Mouse (Mus musculus) heart, postnatal 14 days (tissue): ENCODE results near the gene E030018B13Rik. TPM values are rescaled to one million over a fixed set of nuclear protein-coding genes. Genes with fewer than 3 reads are reported as not detected.

Experiments
- DNase-seq, 2 experiments: peaks; one replicate each; pipeline ENCODE4 v3.0.0; 2021 to 2022
- intact Hi-C: fragments of 180-260 bp; cut with DNase I; formaldehyde crosslinking; loops from one replicate; pipeline ENCODE4 v1.15.1; 2025
- total RNA-seq, 2 experiments: library from RNA; stranded (reverse); gene quantifications; 2 replicates each; pipeline ENCODE4 v1.2.3; 2021

The E030018B13Rik gene
- total RNA-seq, 2 experiments from 2014 or later, result not detected

DNA sequence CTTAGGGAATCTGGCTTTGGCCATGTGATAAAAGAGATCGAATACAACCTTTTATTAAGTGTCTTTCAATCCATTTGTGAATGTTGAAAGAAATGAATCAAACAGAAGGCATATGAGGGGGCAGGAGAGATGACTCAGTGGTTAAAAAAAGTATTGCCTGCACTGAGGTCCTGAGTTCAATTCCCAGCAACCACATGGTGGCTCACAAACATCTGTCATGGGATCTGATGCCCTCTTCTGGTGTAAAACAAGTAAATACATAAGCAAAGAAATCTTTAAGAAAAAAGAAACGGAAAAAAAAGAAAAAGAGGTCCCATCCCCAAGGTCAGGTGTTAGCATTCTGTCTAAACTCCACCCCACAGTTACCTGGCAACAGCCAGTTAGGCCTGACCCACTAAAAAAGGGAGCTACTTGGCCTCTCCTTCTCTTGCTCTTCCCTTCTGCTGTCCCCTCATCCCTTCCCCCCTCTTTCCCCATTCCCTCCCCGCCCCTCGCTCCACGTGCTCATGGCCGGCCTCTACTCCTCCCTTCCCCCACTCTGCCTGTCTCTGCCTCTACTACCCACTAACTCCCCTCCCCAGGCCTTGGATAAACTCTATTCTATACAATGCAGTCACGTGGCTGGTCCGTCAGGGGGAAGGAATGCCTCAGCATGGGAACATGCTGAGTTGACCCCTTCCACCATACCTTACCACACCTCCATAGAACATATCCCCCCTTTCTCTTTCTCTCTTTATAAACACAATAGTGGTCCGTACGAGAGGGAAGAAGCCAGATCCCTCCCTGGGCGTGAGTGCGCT lies 3.5 kb upstream of the E030018B13Rik start:
- DNase-seq, result no peak
- intact Hi-C loops, result loop anchor here (1.0 kb wide), 1 partner anchor 23 kb away; no protein-coding TSS in a partner anchor

DNA sequence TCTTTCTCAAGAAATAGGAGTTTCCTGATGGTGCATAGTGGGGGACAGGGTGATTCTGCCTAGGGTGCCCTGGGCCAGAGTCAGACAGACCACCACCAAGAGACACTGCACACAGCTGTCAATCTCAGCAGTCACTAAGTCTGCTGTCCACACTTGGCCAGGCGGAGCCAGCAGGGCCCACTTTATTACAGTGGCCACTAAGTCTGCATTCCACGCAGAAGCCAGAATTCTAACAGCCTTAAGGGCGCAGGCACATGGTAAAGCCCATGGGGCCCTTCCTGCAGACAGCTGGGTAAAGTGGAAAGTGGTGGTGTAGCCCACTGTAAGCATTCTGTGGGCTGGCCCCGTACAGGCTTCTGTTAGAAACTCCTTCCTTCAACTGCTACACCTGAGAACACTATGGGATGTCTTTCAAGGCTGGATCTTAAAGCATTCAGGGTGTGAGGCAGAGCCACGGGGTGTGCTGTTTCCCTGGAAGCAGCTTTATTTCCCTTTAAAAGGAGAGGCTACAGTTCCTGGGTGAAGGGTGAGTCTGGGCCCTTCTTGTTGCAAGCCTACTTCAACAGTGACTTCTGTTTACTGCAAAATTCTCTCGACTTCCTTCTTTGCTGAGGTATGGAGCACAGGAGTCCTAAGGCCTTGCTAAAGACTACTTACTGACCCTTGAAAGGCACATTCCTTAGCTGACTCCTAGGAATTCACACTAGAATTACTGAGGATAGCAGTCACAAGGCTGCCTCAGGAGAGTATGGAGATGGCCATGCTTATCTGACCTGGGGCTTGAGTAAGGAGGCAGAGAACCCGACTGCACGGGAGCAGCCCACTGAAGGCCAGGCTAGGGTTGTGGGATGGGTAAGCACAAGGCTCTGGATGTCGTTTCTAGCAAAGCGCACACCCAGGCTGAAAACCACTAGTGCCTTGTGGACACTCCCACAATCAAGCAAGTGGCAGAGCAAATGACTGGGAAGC lies 2.6 kb upstream of the E030018B13Rik start:
- intact Hi-C loops, result no loop called here

DNA sequence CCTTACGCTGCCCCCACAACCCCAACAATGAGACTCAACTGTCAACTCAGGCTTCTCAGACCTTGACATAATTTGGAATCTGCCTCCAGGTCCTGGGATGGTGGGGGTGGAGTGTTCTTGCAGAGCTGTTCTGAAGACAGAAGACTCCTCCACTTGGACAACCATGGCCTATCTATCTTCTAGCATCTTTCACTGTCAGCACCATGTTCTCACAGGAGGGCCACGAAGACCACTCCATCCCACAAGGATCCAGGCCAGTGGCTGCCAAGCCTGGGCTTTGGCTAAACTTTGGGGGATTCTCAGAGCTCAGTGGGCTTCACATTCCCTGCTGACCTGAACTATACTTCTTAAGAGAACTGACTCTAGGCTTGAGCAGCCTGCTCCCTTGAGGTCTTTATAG lies 1.8 kb upstream of the E030018B13Rik start:
- DNase-seq, result no peak
- intact Hi-C loops, result no loop called here

More for the DNA sequence above, 2.6 kb upstream of the E030018B13Rik start:
- DNase-seq, result no peak

DNA sequence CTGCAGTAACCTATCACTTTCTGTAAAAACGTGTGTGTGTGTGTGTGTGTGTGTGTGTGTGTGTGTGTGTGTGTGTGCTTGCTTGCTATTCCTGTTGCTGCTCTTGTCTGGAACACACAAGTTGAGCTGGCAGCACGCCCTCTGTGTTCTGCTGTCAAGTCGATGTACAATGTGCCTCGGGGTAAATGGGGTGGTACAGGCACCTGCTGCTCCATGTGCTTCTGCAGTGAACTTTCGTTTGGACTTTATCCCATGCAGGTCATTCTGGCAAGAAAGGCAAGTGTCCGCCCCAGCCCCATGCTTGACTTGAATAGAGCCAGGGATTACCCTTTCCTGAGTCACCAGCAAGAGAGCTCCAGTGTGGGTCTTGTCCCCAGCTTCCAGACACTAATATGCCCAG lies 1.0 kb downstream of the E030018B13Rik start:
- DNase-seq, result peak; percentile 76 to 80
- intact Hi-C loops, result no loop called here

DNA sequence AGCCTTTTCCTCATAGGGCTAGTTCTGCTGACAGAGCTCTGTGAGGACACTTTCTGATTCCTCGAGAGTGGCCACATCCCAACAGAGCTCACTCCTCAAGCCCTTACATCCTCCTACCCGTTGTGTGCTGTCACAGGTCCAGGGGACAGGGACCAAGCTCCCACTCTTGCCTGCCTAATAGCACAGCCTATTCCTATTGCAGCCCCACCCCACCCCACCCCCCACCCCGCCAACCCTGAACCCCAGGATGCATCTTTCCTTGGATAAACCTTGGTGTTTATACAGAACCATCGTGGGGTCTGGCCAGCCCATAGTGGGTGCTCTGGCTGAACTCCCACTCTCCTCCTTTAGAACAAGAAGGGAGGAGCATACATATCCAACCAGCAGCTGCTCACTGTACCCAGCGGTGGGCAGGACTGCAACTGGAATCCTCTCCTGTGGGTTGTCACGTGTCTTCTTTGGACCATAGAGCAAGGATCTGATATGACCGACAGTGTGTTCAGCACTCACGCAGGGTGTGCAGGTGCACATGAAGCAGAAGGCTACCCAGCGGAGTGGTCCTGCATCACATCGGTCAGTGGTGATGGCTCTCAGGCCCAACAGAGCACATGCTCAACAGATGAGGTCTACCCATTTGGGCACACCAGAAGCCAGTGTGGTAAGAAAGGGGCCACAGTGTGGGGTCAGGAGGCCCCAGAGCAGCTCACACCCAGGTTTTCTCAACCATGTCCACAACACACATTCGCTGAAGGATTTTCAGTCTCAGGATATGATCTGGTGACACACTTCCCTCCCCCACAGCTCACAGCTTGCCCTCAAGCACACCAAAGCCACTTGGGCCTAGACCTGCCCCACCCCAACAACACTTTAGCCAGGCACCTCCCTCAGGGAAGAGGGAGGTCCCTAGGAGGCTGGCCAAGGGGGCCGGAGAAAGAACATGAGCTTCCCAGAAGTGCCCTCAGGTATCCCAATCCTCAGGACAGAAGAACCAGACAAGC lies 2.4 kb downstream of the E030018B13Rik start:
- intact Hi-C loops, result no loop called here
- peak in 1 of 2 experiments; percentile 38 for DNase-seq

DNA sequence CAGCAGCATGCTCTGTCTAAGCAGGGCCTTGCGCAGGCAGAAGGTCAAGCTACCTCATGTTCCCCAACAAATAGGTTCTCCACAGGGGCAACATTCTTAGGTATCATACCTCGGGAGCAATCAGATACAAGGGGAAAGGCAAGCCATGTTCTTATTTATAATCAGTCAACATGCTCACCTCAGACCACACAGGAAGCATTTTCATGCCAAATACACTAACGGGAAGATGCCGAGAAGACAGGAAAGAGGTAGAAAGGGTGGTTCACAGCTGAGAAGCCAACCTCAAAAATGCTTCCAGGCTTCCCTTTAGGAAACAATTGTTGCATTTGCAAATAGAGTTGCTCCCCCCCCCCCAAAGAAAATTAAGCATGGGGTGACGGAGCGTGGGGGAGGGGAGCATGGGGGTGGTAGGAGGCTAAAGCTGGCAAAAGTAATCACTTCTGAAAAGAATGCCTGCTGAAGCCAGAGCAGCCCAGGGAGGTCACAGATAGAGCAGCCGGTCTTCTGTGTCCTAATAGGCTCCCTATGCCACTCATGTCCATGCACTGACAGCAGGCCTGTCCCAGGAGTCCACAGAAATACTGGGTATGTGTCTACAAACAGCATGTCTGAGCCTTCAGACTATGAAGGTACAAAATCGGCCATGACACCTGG lies 5.4 kb downstream of the E030018B13Rik start:
- DNase-seq, result peak in 1 of 2 experiments; percentile 18
- intact Hi-C loops, result no loop called here

DNA sequence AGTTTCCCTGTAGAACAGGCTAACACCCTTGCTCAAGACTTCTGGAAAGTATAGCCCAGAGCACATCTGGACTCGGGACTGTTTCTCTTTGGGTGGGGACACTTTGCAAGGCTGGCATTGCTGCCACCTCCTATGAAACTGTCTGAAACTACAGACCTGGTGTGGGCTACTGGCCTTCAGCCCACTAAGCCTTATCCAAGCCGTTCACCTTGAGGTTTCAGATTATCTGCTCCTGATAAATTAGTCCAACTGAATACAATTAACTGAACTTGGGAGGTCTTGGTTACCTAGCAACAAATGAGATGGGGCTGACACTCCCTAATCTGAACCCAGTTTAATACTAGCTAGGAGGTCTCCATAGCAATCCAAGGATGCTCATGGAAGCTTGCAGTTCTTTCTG lies 5.9 kb downstream of the E030018B13Rik start:
- no peak for DNase-seq
- intact Hi-C loops, result no loop called here

DNA sequence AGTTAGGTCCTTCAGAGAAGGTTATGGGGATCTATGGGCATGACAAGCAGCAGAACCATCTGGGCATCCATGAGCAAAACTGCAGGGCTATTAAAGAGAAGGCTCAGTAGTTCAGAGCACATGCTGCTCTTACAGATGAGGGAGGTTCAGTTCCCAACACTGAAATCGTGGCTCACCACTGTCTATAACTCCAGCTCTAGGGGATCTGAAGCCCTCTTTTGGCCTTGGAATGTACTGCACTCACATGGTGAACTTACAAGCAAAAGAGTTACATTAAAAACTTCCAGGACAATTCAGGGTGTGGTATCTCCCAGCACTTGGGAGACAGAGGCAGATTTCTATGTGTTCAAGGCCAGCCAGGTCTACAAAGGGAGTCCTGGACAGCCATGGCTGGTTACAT lies 6.3 kb downstream of the E030018B13Rik start:
- intact Hi-C loops, result no loop called here
- DNase-seq, result peak in 1 of 2 experiments; percentile 9

DNA sequence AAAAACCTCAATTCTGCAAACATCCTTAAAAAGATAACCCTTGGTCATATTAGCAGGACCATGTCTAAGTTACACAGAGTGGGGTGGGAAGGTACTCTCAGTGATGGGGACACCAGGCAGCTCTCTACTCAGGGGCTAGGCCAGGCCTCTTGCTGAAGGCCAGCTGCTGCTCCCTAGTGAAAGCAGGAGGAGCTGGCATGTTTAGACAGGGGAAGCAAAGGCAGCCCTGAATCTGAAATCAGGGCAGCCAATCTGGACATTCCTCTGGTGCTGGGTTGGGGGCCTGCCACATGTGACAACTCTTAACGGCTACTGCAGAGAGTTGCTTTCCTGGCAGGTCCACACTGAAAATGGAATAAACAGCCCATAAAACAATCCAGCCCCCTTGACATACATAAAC lies 7.5 kb downstream of the E030018B13Rik start:
- peak in 1 of 2 experiments; percentile 21 for DNase-seq
- intact Hi-C loops, result no loop called here

DNA sequence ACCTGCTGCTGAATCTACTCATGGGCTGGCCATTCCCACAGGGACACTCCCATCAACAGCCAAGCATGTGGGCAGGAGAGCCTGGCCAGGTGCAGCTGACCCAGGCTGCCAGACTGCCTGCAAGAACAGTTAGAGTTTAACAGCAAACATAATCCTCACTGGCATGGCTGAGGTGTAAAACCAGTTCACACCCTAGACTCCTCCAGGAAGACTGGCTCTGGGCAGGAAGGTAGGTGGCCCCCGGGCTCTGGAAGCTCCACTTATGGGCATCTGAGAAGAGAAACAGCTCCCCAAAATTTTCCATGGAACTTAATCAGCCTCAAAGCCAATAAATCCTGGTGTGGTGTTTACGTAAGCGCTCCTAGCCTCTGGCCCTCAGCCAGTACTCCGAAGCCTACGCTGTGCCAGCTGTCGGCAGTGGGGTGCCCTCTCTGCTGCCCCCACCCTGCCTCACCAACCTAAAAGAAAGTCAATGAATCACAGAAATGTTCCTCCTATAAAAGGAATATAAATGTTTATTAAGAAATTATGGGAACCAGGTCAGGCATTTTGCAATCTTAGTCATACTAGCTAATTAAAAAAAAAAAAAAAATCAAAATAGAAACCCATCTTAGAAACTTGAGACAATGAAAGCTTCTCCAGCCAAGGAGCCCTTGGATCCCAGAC lies 8.2 kb downstream of the E030018B13Rik start:
- peak; percentile 78 to 80 for DNase-seq
- intact Hi-C loops, result no loop called here

DNA sequence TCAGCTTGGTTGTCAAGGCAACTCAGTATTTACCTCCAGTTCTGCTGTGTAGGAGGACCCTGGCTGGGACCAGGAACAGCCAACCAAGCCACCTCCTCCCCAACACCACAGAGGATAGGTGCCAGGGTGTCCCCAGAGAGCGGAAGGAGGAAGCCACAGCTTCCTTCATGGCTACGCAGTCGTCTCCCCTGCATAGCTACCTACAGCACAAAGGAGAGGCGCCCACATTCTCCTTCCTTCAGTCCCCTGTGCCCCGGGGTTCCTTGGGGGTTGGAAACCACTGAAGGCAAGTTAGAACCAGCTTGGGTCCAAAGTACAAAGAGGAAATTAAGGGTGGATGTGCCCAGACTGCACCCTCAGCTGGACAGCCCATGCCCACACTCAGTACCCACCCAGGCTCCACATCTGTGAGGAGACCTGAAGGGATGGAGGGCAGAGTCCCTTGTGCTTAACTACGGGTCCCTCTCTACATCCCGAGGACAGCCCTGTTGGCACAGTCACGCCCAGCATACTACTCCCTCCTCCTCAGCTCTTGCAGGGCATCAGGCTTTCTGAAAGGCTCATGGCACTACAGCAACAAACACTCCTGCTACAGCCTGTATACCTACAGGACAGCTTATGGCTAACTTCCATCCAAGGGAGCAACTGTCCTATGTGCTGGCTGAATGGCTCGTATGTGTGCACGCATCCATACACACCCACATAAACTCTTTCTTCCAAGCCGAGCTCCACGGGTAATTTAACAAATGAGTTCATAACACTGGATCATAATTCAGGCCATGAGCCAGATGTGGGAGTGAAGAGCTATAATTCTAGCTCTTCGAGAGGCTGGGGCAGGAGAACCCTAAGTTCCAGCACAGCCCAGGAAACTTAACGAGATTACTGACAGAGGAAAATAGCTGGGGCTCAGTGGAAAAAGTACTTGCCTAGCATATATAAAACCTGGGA lies 9.0 kb downstream of the E030018B13Rik start:
- intact Hi-C loops, result no loop called here
- peak; percentile 66 to 71 for DNase-seq

DNA sequence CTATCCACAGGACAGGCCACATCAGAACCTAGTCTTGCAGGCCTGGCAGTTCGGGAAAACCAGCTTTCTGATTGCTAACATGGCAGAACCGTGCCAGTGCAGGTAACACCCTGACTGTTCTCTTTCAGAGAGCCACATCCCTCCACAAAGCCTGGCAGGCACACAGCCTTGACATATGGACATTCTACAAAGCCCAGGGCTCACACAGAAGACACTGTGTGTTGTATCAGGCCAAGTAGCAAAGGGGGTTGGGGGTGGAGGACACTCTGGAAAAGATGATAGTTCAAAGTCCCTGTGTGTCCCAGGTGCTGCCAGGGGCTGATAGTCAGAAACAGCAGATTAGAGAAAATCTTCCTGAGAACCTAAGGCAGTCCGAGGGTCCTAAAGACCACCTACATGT lies 9.8 kb downstream of the E030018B13Rik start:
- intact Hi-C loops, result no loop called here
- DNase-seq, result no peak

DNA sequence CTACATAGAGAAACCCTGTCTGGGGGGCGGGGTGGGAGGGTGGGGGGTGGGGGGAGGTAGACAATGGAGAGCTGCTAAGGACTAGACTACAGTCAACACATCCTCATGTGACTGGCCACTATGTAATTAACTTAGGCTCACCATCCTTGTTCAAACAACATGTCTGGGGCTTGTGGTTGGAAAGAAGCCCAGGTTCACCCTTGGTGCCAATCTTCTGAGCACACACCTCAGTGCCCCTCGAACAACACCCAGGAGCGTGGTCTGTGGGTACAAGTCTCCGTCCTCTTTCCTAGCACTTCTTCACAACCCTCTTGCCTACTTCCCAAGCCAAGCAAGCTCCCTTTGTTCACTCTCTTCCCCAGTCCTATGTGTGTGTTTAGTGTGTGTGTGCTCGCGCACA lies 10.5 kb downstream of the E030018B13Rik start:
- no peak for DNase-seq
- intact Hi-C loops, result no loop called here

DNA sequence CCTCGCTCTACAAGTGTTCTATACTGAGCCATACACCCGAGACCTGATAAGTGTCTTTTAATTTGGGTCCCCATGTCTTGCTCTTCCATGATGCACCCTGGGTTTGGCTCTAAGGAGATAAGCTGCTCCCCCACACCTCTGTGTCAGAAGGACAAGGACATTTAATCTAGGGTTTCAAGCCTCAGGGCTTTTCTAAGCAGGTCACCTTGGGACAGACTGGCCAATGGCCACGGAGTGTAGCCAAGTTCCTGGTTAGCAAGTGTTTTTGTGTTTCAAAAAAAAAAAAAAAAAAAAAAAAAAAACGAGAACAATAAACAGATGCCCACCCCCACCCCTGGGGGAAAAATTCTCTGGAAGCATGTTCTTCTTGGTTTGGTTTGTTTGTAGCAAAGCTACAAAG lies 12.4 kb downstream of the E030018B13Rik start:
- intact Hi-C loops, result no loop called here
- peak; percentile 74 to 83 for DNase-seq

DNA sequence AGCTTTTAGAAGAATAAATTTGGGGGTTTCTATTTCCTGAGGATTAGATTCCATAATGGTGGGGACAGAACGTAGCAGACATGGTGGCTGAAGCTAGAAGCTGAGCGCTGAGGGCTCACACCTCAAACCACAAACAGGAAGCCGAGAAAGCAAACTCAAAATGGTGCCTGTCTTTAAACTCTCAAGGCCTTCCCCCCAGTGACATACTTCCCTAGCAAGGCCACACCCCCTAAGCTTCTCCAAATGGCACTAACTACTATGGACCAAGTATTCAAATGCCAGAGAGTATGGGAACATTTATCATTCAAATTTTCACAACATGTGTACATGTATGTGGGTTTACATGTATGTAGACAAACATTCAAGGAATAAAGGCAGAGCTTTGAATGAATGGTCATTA lies 13.5 kb downstream of the E030018B13Rik start:
- no peak for DNase-seq
- intact Hi-C loops, result loop anchor here (10.0 kb wide), 1 partner anchor 225 kb away; the partner anchor contains the start of gene Trpm1

DNA sequence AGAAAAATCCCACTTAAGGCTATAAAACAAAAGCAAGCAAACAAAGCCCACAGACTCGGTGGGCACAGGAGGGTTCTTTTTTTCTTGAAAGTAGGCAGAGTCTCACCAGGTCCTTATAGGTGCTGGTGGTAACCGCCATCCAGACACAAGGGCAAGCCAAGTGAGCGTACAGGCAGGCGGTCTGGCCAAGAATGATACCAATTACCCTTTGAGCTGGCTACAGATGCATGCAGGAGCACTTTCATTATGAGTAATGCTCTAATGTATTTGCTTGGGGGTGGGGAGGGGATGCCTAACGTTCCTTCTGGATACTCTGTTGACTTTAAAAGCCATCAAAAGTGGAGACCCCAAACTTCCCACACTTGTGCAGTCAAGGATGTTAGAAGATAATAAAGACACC lies 14.1 kb downstream of the E030018B13Rik start:
- DNase-seq, result no peak
- intact Hi-C loops, result loop anchor here (10.0 kb wide), 1 partner anchor 224 kb away; the partner anchor contains the start of gene Trpm1

DNA sequence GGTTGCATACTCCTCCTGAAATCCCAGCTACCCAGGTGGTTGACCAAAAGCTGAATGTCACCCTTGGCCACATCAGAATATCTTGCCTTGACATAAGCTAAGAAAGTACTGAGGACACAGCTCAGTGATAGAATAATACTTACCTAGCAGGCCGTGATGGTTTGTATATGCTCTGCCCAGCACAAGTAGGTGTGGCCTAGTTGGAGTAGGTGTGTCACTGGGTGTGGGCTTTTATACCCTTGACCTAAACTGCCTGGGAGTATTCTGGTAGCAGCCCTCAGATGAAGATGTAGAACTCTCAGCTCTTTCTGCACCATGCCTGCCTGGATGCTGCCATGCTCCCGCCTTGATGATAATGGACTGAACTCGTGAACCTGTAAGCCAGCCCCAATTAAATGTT lies 15.8 kb downstream of the E030018B13Rik start:
- DNase-seq, result no peak
- intact Hi-C loops, result loop anchor here (10.0 kb wide), 1 partner anchor 222 kb away; the partner anchor contains the start of gene Trpm1
